Mouse (Mus musculus): ENCODE measurements around the gene Pcbp3.
"Not testable (repeated sequence)": the region's sequence is repeated elsewhere in the genome, so short reads cannot be mapped to it uniquely, and the experiment has no call there.

Pcbp3 gene

DNA sequence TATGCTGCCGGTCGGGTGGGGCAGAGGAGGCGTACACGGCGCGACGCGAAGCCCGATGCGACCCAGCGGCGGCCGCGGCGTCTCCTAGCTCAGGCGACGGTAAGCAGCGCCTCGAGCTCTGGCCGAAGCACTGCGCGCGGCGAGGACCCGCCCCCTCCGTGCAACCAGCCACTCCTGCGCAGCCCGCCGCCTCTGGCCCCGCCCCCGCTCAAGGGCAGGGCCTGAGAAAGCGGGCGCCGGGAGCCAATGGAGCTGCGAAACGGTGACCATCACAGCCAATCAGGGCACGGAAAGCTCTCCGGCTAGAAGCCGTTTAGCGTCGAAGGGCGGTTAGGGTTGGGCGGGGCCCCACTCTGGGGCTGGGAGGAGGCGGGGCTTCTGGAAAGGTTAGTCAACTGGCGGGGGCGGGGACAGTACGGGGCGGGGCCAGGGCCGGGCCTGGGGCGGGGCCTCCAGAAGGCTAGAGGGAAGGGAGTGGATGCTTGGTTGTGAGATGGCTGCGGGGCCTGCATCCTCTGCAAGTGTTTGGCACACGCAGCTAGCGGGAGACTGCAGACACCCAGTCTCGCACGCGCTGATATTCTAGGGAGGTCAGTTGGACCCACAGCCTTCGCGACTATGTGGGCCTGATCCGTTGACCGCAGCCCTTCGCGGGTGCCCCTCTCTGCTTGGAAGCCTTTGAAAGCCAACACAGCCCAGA, at the start of gene Pcbp3:
Pcbp3 (minus strand) TSS at position 98 of the 700 bp plus-strand sequence.
- peak; percentile 86 to 96 for DNase-seq (ENCODE audit: low spot score in 2 of 2)

DNA sequence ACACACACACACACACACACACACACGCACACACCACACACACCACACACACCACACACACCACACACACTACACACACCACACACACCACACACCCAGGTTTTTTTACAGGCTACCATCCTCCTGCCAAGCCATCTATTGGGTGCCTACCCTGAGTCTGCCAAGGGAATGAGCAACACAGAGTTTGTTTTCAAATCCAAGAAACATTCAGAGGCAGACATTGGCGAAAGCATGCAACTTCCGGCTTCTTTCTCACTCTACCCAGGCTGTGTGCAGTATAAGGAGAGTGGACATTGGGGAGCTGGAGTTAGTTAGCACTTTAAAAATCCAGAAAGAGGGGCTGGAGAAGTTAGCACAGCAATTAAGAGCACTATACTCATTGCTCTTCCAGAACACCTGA, 47.0 kb upstream of the Pcbp3 start:
- no peak for DNase-seq (ENCODE audit: low spot score in 2 of 2)

- no peak for DNase-seq (ENCODE audit: low spot score in 2 of 2)
Observed at GRCm38 (mm10) chr10:77008109-77008561, 46.4 kb upstream of the Pcbp3 start.

- no peak for DNase-seq (ENCODE audit: low spot score in 2 of 2)
Observed at GRCm38 (mm10) chr10:77007433-77008108, 45.9 kb upstream of the Pcbp3 start.

DNA sequence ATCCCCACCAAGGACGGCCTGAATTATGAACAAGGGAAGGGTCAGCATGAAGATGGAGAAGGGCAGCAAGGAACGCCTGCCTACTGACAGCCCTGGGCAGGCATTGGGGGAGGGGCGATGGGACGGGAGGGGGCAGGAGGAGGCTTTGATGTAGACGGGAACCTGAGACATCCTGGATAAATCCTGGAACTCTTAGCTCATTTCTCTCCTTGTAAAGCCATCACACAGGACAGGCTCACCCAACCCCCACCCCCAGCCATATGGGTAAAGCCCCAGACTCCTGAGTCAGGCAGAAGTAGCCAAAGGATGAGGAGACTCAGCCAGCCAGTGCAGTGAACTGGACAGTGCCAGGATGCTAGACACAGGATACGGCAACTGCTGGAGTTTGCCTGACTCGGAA, 43.2 kb upstream of the Pcbp3 start:
- no peak for DNase-seq (ENCODE audit: low spot score in 2 of 2)

DNA sequence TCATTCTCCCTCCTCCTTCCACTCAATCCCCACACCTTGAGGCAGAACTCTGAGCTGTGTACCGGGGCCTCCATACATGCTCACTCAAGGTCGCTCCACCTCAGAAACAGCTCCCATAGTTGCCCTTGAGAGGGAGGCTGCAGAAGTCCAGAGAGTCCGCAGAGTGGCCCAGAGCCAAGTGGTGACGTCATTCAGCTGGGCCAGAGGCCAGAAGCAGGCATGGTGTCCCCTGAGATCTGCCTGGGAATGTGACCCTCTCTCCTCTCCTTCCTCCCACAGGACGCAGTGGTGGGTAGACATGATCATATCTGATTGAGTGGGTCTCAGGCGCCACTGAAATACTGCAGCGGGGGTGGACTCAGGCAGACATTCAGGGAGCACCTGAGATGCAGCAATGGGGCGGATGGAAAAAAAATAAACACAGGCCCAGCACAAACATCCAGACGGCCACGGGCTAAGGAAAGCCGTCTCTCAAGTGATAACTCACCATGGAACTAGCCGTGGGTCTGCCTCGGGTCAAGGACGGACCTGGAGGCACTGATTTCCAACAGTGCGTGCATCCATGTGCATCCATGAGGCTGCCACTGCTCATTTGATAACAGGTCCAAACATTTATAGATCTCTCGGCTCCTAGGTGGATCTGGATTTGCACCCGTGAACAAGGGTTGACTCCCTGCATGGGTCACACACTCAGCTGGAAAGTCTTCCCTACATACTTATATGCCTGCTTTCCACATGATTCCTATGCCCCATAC, 36.2 kb upstream of the Pcbp3 start:
- DNase-seq (ENCODE audit: low spot score in 2 of 2): no peak

DNA sequence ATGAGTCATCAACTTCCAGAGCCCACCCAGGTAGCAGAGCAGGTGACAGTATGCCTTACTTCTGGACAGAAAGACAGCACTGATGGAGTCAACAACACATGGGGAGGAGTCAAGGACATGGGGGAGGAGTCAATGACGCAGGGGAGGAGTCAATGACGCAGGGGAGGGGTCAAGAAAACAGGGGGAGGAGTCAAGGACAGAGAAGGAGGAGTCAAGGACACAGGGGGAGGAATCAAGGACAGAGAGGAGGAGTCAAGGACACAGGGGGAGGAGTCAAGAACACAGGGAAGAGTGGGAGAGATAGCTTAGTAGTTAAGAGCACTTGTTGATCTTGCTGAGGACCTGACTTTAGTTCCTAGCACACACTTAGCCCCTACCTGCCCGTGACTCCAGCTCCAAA, 30.8 kb upstream of the Pcbp3 start:
- DNase-seq (ENCODE audit: low spot score in 2 of 2): no peak

GRCm38 (mm10) chr10:76988586-76988985, 26.9 kb upstream of the Pcbp3 start:
- no peak for DNase-seq (ENCODE audit: low spot score in 2 of 2)

GRCm38 (mm10) chr10:76978042-76978441, 16.4 kb upstream of the Pcbp3 start:
- DNase-seq (ENCODE audit: low spot score in 2 of 2): no peak

DNA sequence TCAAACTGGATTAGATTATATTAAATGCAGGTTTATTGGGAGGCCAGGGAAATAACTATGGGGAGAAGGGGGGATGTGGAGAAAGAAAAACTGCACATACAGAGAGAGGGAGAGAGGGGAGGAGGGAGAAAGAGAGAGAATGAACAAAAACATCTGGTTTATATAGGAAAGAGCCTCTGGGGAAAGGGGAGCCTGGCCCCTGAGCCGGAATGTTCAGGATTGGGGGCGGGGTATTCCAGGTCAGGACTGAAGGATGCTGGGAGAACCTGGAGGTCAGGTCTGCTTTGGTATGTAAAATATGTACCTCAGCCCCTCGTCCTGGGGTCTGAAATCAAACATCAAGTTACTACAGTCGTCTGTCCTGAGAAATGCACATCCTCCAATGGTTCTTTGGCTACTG, 15.0 kb upstream of the Pcbp3 start:
- DNase-seq (ENCODE audit: low spot score in 2 of 2): no peak

DNA sequence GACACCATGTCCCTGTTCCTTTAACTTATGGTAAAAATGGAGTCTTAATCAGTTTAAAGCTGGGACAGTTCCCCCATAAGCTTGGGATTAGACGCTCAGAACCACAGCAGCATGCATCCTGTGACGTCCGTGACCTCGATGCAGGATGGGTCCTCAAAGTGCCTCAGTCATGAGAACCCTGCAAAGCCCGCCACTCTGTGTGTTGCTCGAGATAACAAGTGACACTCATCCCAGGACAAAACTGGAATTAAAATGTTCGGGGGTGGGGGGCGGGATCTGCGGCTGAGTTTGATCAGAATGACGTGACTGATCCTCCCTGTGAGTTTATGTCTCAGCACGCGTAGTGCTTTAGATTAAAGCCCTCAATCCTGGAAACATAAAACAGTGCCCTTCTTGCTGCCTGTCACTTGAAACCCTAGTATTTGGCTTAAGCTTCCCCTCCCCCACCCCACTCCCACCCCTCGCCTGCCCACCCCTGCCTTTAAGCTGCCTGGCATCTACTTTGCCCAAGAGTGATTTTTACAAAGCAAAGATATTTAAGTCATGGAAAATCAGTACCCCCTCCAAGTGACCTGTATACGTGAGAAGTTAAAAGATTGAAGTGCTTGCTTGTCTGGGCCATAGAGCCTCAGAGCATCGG, 12.2 kb upstream of the Pcbp3 start:
- DNase-seq (ENCODE audit: low spot score in 2 of 2): no peak

DNA sequence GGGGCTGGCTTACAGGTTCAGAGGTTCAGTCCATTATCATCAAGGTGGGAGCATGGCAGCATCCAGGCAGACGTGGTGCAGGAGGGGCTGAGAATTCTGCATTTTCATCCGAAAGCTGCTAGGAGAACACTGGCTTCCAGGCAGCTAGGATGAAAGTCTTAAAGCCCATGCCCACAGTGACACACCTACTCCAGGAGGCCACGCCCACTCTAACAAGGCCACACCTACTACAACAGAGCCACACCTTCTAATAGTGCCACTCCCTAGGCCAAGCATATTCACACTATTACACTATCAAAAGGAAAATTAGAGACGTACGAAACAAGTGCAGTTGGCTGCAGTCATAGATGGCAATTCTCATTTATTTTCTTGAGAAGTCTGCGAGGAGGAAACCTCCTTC, 10.6 kb upstream of the Pcbp3 start:
- DNase-seq (ENCODE audit: low spot score in 2 of 2): not testable (repeated sequence)

- DNase-seq (ENCODE audit: low spot score in 2 of 2): no peak
Observed at GRCm38 (mm10) chr10:76970974-76971373, 9.3 kb upstream of the Pcbp3 start.

DNA sequence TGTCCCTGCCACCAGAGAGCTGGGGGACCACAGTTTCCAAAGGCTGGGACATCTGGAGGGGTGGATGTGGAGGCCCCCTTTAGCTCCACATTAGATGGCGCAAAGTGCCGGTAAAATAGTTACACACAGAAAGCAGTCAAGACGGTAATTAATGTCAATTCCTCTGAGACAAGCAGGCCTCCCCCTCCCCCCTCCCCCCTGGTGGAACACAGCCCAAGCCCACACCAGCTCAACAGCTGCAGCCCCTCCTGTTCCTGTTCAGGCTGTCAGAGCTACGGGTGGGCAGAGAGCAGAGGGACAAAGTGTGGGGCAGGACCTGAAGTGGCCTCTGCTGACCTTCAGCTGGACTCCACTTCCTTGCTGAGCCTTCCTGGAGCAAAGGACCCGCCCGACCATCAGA, 2.7 kb upstream of the Pcbp3 start:
- DNase-seq (ENCODE audit: low spot score in 2 of 2): no peak

DNA sequence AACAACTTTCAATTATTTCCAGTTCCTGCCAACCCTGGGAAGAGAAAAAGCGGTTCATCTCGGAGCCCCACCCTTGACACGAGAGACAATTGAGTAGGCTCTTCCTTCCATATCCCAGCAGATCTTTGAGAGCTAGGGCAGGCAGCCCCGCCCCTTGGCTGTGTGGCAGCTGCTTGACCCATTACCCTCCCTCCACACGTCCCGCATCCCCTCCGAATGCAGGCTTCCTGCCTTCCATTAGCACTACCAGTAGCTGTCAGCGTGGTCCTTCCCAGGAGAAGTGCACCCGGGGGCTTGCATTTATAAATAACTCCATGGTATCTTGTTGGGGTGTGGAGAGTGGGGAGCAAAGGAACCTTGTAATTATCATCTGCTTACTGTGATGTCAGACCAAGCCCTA, 2.3 kb upstream of the Pcbp3 start:
- no peak for DNase-seq (ENCODE audit: low spot score in 2 of 2)

DNA sequence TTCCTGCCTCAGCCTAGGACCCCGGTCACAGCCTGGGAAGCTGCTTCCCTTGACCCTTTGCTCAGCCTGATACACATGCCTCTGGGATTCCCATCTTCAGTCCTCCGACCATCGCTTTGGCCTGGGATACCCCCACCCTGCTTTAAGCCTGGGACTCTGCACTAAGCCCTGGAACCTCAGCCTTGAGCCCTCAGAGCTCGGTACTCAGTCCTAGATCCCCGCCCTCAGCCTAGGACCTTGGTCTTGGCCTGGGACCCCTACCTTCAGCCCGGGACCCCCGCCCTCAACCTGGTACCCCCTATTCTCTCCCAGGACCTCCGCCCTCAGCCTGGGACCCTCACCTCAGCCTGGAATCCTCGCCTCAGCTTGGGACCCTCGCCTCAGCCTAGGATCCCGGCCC, 531 bp downstream of the Pcbp3 start:
- DNase-seq (ENCODE audit: low spot score in 2 of 2): no peak

DNA sequence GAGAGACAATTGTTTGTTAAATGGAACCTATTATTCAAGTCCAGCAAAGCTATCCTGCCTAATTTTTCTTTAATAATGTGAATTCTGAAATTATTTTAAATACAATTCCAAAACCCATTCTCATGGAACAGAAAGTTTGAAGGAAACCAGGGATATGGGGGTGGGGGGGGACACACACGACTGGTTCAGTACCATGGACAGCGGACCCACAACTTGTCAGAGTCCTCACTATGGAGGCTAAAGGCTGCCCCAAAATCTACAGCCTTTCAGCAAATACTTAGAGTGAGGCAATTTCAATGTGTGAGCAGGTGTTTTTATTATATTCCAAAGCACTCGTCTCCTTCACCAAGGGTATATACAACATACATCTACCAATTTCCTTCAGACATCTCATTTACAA, 3.5 kb downstream of the Pcbp3 start:
- no peak for DNase-seq (ENCODE audit: low spot score in 2 of 2)

DNA sequence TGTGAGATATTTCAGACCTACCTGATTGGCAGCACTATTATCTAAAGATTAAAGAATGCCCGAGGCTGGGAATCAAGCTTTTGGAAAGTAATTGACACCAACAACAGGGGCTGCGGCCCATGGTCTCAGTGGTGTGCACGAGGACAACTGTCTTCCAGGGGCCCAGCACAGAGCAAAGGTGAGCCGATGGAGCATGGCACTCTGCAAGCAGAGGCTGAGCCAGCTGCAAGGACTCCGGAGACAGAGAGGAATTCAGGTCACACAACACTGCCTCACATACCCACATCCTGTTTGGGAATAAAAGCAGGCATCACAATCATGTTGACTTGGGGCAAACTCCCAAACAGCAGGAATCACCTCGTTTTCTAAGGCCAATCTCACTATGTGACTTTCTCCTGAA, 5.5 kb downstream of the Pcbp3 start:
- DNase-seq (ENCODE audit: low spot score in 2 of 2): no peak

GRCm38 (mm10) chr10:76941038-76941437, 20.6 kb downstream of the Pcbp3 start:
- DNase-seq (ENCODE audit: low spot score in 2 of 2): no peak

DNA sequence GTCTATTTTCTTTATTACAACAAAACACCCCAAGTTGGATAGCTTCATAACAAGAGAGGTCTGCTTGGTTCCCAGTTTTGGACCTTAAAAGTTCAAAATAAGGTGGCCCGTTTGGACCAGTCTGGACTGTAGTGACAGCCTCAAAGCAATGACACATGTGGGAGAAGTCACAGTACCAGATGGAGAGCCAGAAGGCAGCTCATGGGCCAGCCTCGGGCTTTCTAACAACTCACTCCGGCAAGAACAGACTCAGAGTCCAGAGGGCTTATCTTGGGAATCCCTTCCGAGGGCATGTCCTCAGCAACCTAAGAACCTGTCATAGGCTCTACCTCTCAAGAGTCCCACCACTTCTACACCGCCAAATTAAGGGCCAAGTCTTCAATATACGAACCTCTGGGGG, 24.9 kb downstream of the Pcbp3 start:
- DNase-seq (ENCODE audit: low spot score in 2 of 2): no peak

DNA sequence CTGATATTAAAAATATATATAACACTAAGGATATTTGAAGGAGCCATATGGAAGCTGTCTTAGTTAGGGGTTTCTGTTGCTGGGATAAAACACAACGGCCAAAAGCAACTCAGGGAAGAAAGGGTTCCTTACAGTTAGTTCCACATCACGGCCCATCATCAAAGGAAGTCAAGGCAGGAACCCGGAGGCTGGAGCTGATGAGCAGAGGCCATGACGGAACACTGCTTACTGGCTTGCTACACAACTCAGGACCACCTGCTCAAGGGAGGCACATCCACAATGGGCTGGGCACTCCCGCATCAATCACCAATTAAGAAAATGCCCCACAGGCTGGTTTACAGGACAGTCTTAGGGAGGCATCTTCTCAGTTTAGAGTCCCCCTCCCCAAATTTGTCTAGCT, 26.9 kb downstream of the Pcbp3 start:
- no peak for DNase-seq (ENCODE audit: low spot score in 2 of 2)

GRCm38 (mm10) chr10:76931794-76932193, 29.9 kb downstream of the Pcbp3 start:
- DNase-seq (ENCODE audit: low spot score in 2 of 2): no peak

Measured in urinary bladder, adult 18-20 months (tissue).